In the genomic region with DNA sequence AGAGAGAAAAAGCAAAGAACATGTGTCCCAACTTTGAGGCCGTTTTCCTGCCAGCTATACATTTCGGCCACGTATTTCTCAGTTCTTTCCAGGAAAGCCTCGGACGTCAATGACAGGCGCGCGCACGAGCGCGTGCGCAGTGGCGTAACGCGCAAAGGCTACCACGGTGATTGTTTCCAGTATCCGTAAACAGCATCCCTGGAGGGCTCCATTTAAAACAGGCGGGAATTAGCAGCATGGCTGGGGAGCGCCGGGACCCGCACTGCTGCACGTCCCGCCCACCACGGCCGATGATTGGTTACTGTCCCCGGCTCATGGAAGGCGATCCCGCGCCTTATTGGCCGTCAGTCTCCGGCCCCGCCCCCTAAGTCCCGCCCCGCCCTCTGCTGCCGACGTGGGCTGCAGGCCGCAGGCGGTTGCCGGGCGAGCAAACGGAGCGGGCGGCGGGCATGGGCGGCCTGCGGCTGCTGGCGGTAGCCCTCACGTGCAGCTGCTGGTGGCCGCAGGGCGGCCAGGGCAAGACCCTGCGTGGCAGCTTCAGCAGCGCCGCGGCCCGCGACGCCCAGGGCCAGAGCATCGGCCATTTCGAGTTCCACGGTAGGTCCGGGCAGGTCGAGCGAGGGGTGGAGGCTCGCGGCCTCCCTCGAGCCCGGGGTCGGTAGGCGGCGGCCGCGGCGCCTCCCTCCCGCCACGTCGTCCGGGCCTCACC, we compare ENCODE assay signal across 8 mouse cellular contexts. TPM values are rescaled to one million over a fixed set of nuclear protein-coding genes. Genes with fewer than 3 reads are reported as not detected.
A peak's percentile ranks its signal among the peaks of the same experiment; 100 is the strongest.
DNase-seq lines count a peak whose midpoint lies in the region; ATAC-seq and TF ChIP-seq lines count a peak whose summit lies in the region.

A gene (plus strand): TSS at position 415 of the 709 bp plus-strand sequence.

- peak within 1 kb of the TSS; percentile 86 for H3K9ac ChIP-seq in embryonic facial prominence, embryonic 15.5 days
- peak within 1 kb of the TSS; percentile 92 for H3K9ac ChIP-seq in limb, embryonic 14.5 days (ENCODE audit: low read depth, low read length, severe bottlenecking)
- peak within 1 kb of the TSS; percentile 89 for H3K9ac ChIP-seq in midbrain, postnatal 0 days (replicated peaks; ENCODE audit: low read length, poor library complexity, severe bottlenecking)

- WGBS in bone marrow, adult 2 months = under 1% methylated on average over 77 of the region's 77 CpGs
- under 1% methylated on average over 75 of the region's 77 CpGs for WGBS in embryonic facial prominence, embryonic 15.5 days
- under 1% methylated on average over 66 of the region's 77 CpGs for WGBS in limb, embryonic 14.5 days
- WGBS in midbrain, postnatal 0 days = under 1% methylated on average over 54 of the region's 77 CpGs

- peaks cover 25% of the 10 kb centered on the region for H3K36me3 ChIP-seq in embryonic facial prominence, embryonic 15.5 days
- peaks cover 30% of the 10 kb centered on the region for H3K36me3 ChIP-seq in limb, embryonic 14.5 days (ENCODE audit: control insufficient read depth, insufficient read depth, low read length)
- peaks cover 14% of the 10 kb centered on the region for H3K36me3 ChIP-seq in midbrain, postnatal 0 days (ENCODE audit: insufficient read depth, low read length)

- peak; percentile 35; the same call in 1 of the 2 replicates for TF ChIP-seq POLR2A in bone marrow, adult 2 months (IDR thresholded peaks at IDR 0.05; ENCODE audit: borderline replicate concordance, control insufficient read depth, low read depth, low read length)
- TF ChIP-seq POLR2A in limb, embryonic 14.5 days (IDR thresholded peaks at IDR 0.05; ENCODE audit: borderline replicate concordance, extremely low read depth, insufficient read depth, insufficient read length) = peak; percentile 70; the same call in 1 of the 2 replicates

- ATAC-seq in embryonic facial prominence, embryonic 15.5 days (ENCODE audit: insufficient number of reproducible peaks, low FRiP score, low TSS enrichment, low read depth) = peak; percentile 97
- peak; percentile 96 for ATAC-seq in limb, embryonic 14.5 days (ENCODE audit: low FRiP score, low read depth)
- peak; percentile 95 for ATAC-seq in midbrain, postnatal 0 days (ENCODE audit: low FRiP score)

- peaks cover 3% of the 10 kb centered on the region for H3K4me1 ChIP-seq in bone marrow, adult 2 months (ENCODE audit: control insufficient read depth, insufficient read depth, low read length)
- H3K4me1 ChIP-seq in embryonic facial prominence, embryonic 15.5 days = peaks cover 19% of the 10 kb centered on the region; the same call in 1 of the 2 replicates
- peaks cover 13% of the 10 kb centered on the region for H3K4me1 ChIP-seq in limb, embryonic 14.5 days (ENCODE audit: control insufficient read depth, insufficient read depth, low read length)
- H3K4me1 ChIP-seq in midbrain, postnatal 0 days (ENCODE audit: insufficient read depth, low read length) = no peaks in the 10 kb centered on the region; the same call in 1 of the 2 replicates

- no peaks in the 10 kb centered on the region for H3K9me3 ChIP-seq in embryonic facial prominence, embryonic 15.5 days (replicated peaks)
- no peaks in the 10 kb centered on the region for H3K9me3 ChIP-seq in limb, embryonic 14.5 days (ENCODE audit: control insufficient read depth, low read length)
- H3K9me3 ChIP-seq in midbrain, postnatal 0 days (ENCODE audit: low read length) = no peaks in the 10 kb centered on the region

- H3K27ac ChIP-seq in bone marrow, adult 2 months (ENCODE audit: control insufficient read depth, insufficient read depth, low read depth, low read length, poor library complexity) = peak within 1 kb of the TSS; percentile 52; the same call in 1 of the 2 replicates
- peak within 1 kb of the TSS; percentile 85 for H3K27ac ChIP-seq in embryonic facial prominence, embryonic 15.5 days (replicated peaks)
- peak within 1 kb of the TSS; percentile 73; the same call in 1 of the 2 replicates for H3K27ac ChIP-seq in limb, embryonic 14.5 days (replicated peaks; ENCODE audit: low read depth, low read length)
- peak within 1 kb of the TSS; percentile 80 for H3K27ac ChIP-seq in midbrain, postnatal 0 days (ENCODE audit: low read depth, low read length)

- no peak for TF ChIP-seq CTCF in bone marrow, adult 2 months (IDR thresholded peaks at IDR 0.05; ENCODE audit: control insufficient read depth, insufficient read depth, low read length)
- no peak; the same call in 1 of the 2 replicates for TF ChIP-seq CTCF in midbrain, postnatal 0 days (IDR thresholded peaks at IDR 0.05)

- no peaks in the 10 kb centered on the region for H3K27me3 ChIP-seq in embryonic facial prominence, embryonic 15.5 days
- no peaks in the 10 kb centered on the region for H3K27me3 ChIP-seq in limb, embryonic 14.5 days (ENCODE audit: control insufficient read depth, insufficient read depth, low read length)
- no peaks in the 10 kb centered on the region for H3K27me3 ChIP-seq in midbrain, postnatal 0 days (ENCODE audit: insufficient read depth, low read length)

- H3K4me3 ChIP-seq in bone marrow, adult 2 months (replicated peaks; ENCODE audit: control insufficient read depth, low read depth, low read length) = peak within 1 kb of the TSS; percentile 83
- peak within 1 kb of the TSS; percentile 86 for H3K4me3 ChIP-seq in embryonic facial prominence, embryonic 15.5 days (replicated peaks)
- H3K4me3 ChIP-seq in limb, embryonic 14.5 days (replicated peaks; ENCODE audit: low read length) = peak within 1 kb of the TSS; percentile 94
- H3K4me3 ChIP-seq in midbrain, postnatal 0 days (ENCODE audit: low read depth, low read length) = peak within 1 kb of the TSS; percentile 91

- H3K4me2 ChIP-seq in embryonic facial prominence, embryonic 15.5 days (replicated peaks) = peak within 1 kb of the TSS; percentile 82
- H3K4me2 ChIP-seq in limb, embryonic 14.5 days (replicated peaks; ENCODE audit: low read depth, low read length, severe bottlenecking) = peak within 1 kb of the TSS; percentile 68
- H3K4me2 ChIP-seq in midbrain, postnatal 0 days (ENCODE audit: low read depth, low read length, poor library complexity, severe bottlenecking) = peak within 1 kb of the TSS; percentile 84

- DNase-seq in 416B (ENCODE audit: low read depth) = peak; percentile 95
- peak; percentile 94 for DNase-seq in heart, adult 8-10 months (ENCODE audit: low spot score)
- peak; percentile 95 for DNase-seq in kidney, adult 9 months
- peak; percentile 98 for DNase-seq in limb, embryonic 14.5 days (ENCODE audit: low spot score)
- DNase-seq in midbrain, postnatal 0 days (ENCODE audit: low spot score) = peak; percentile 98
- DNase-seq in spleen, postnatal 14 days (ENCODE audit: low spot score in 2 of 2) = peak; percentile 89

RNA-seq across cellular contexts. Expression of the gene that starts here (rescaled TPM):
- polyA plus RNA-seq in bone marrow, adult 2 months (2011; ENCODE audit: insufficient read depth, insufficient read length, low replicate concordance, missing spikeins) = 4.0 TPM in 2 replicates
- polyA plus RNA-seq in embryonic facial prominence, embryonic 15.5 days (2015; fragmentation: Nextera tagmentation; extraction: Ambion mirVana) = 70.7 and 78.0 TPM in 2 replicates
- total RNA-seq in heart, adult 8-10 months (2022) = 10 to 100 TPM; 18.2 to 22.9 (median 21.9) TPM
- 60.8 and 75.7 TPM in 2 replicates for polyA plus RNA-seq in limb, embryonic 14.5 days (2012; rRNA removed)
- polyA plus RNA-seq in limb, embryonic 14.5 days (2014; fragmentation: Nextera tagmentation; extraction: Ambion mirVana) = 82.6 and 84.5 TPM in 2 replicates
- total RNA-seq in midbrain, postnatal 0 days (2014; rRNA removed) = 43.7 and 62.3 TPM in 2 replicates
- polyA plus RNA-seq in midbrain, postnatal 0 days (2015; fragmentation: Nextera tagmentation; extraction: Ambion mirVana) = 49.3 and 51.6 TPM in 2 replicates

Comparison
In these comparisons a context has a peak if more than half of its experiments do, and no peak if none do; other contexts are left out.
1. Peak in every context shown above with its lines: DNase-seq, ATAC-seq, H3K4me3 ChIP-seq and H3K27ac ChIP-seq.
2. RNA of the gene that starts here (polyA plus RNA-seq): 60.8 to 84.5 TPM in limb, embryonic 14.5 days, 70.7 to 78.0 TPM in embryonic facial prominence, embryonic 15.5 days and 49.3 to 51.6 TPM in midbrain, postnatal 0 days; 4.0 TPM in bone marrow, adult 2 months; every median in the first group is over 10 times any median in the second.